Mouse (Mus musculus) thymus, postnatal 25 days (tissue): Measurements from ENCODE around the gene Ccser2.
A peak's percentile ranks its signal among the peaks of the same experiment; 100 is the strongest.

Source experiments
- DNase-seq: peaks from one replicate; pipeline ENCODE4 v3.0.0; 2022

Gene Ccser2

GRCm38 (mm10) chr14:36937080-36937878 is 31.3 kb downstream of the Ccser2 start:
- peak; percentile 12 for DNase-seq

GRCm38 (mm10) chr14:36932638-36933382 is 35.8 kb downstream of the Ccser2 start:
- no peak for DNase-seq

- no peak for DNase-seq
Observed at GRCm38 (mm10) chr14:36932038-36932437, 36.5 kb downstream of the Ccser2 start.

GRCm38 (mm10) chr14:36923383-36923782 is 45.2 kb downstream of the Ccser2 start:
- no peak for DNase-seq

- no peak for DNase-seq
Observed at GRCm38 (mm10) chr14:36921346-36922049, 47.1 kb downstream of the Ccser2 start.

- no peak for DNase-seq
Observed at GRCm38 (mm10) chr14:36919886-36920285, 48.7 kb downstream of the Ccser2 start.

- DNase-seq = no peak
Observed at GRCm38 (mm10) chr14:36919146-36919545, 49.4 kb downstream of the Ccser2 start.

- DNase-seq = no peak
Observed at GRCm38 (mm10) chr14:36915203-36915602, 53.4 kb downstream of the Ccser2 start.

GRCm38 (mm10) chr14:36914473-36915005 is 54.0 kb downstream of the Ccser2 start:
- DNase-seq = no peak

- no peak for DNase-seq
Observed at GRCm38 (mm10) chr14:36911738-36912137, 56.8 kb downstream of the Ccser2 start.

- no peak for DNase-seq
Observed at GRCm38 (mm10) chr14:36905809-36906522, 62.6 kb downstream of the Ccser2 start.

GRCm38 (mm10) chr14:36904206-36904605 is 64.4 kb downstream of the Ccser2 start:
- DNase-seq = no peak

GRCm38 (mm10) chr14:36900883-36901282 is 67.7 kb downstream of the Ccser2 start:
- no peak for DNase-seq

GRCm38 (mm10) chr14:36894701-36895100 is 73.9 kb downstream of the Ccser2 start:
- no peak for DNase-seq

GRCm38 (mm10) chr14:36892762-36893358 is 75.7 kb downstream of the Ccser2 start:
- no peak for DNase-seq

- no peak for DNase-seq
Observed at GRCm38 (mm10) chr14:36890130-36890529, 78.4 kb downstream of the Ccser2 start.

- DNase-seq = no peak
Observed at GRCm38 (mm10) chr14:36885680-36886079, 82.9 kb downstream of the Ccser2 start.

GRCm38 (mm10) chr14:36885117-36885516 is 83.5 kb downstream of the Ccser2 start:
- DNase-seq = no peak

- DNase-seq = no peak
Observed at GRCm38 (mm10) chr14:36883576-36883975, 85.0 kb downstream of the Ccser2 start.

- DNase-seq = no peak
Observed at GRCm38 (mm10) chr14:36870257-36870656, 98.3 kb downstream of the Ccser2 start.

GRCm38 (mm10) chr14:36868769-36869362 is 99.7 kb downstream of the Ccser2 start:
- no peak for DNase-seq
